Mouse (Mus musculus) megakaryocyte, embryonic 14.5 days (primary cell): Measurements from ENCODE around the gene Prkar2b.

Source experiments
- FLI1 ChIP-seq: IDR thresholded peaks from 2 replicates; pipeline ENCODE4 v1.6.1; 2012; ENCODE audit warnings: low read length, inconsistent platforms, mixed read lengths
- GATA1 ChIP-seq: IDR thresholded peaks from 3 replicates; pipeline ENCODE4 v1.6.1; 2012; ENCODE audit warnings: mixed read lengths, low read length, inconsistent platforms, borderline replicate concordance

DNA sequence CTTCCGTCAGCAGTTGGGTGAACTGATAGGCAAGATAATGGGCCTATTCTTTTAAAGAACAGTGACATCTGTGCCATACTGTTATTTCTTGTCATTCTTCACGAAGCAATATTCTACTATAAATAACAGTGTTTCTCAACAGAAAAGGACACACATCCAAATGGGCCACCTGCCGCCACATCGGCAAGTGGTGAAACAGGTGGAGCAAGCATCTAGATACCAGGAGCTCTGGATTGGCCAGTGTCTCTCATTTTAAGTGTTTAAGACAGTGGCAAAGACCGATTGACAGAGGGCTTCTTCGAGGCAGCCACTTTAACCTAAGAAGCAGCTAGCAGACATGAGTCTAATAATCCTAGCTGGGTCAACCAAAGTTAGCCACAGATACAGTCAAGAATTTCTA lies 44.6 kb downstream of the Prkar2b start:
- TF ChIP-seq GATA1 (no peak), FLI1 (no peak)
